Mouse (Mus musculus) lung, embryonic 14.5 days (tissue): ENCODE data around the gene AI467606. TPM values are rescaled to one million over a fixed set of nuclear protein-coding genes. Genes with fewer than 3 reads are reported as not detected.

ENCODE experiments used
- ATAC-seq: fragments of 200-750 bp; cut with Nextera tagmentation; 2 replicates; pipeline ENCODE4 v1.8.0; 2017; ENCODE audit warnings: mild to moderate bottlenecking, moderate TSS enrichment, moderate library complexity; ENCODE audit not compliant: insufficient read depth
- DNase-seq: peaks from one replicate; pipeline ENCODE4 v3.0.0-alpha.2; 2015
- H3K27ac ChIP-seq: fragments of 300-500 bp; sonication (generic); 2 replicates; pipeline ENCODE4 v1.5.1; 2014; ENCODE audit warnings: low read depth, mild to moderate bottlenecking, moderate library complexity
- H3K27me3 ChIP-seq: fragments of 300-500 bp; sonication (generic); 2 replicates; pipeline ENCODE4 v1.6.1; 2014; ENCODE audit warnings: low read length, control low read depth; ENCODE audit not compliant: insufficient read depth
- H3K36me3 ChIP-seq: fragments of 300-500 bp; sonication (generic); 2 replicates; pipeline ENCODE4 v1.6.1; 2014; ENCODE audit warnings: control low read depth; ENCODE audit not compliant: insufficient read depth
- H3K4me1 ChIP-seq: fragments of 300-500 bp; sonication (generic); 2 replicates; pipeline ENCODE4 v1.6.1; 2014; ENCODE audit warnings: antibody characterized with exemption, control low read depth; ENCODE audit not compliant: insufficient read depth
- H3K4me2 ChIP-seq: fragments of 300-500 bp; sonication (generic); 2 replicates; pipeline ENCODE4 v1.6.1; 2014; ENCODE audit warnings: mild to moderate bottlenecking
- H3K4me3 ChIP-seq: fragments of 300-500 bp; sonication (generic); 2 replicates; pipeline ENCODE4 v1.5.1; 2014; ENCODE audit warnings: low read depth, low read length
- H3K9ac ChIP-seq: fragments of 300-500 bp; sonication (generic); 2 replicates; pipeline ENCODE4 v1.6.1; 2014
- H3K9me3 ChIP-seq: fragments of 300-500 bp; sonication (generic); 2 replicates; pipeline ENCODE4 v1.6.1; 2016; ENCODE audit warnings: low read depth, low read length, control low read depth
- CTCF ChIP-seq: IDR thresholded peaks from 2 replicates; pipeline ENCODE4 v1.5.1; 2016; ENCODE audit warnings: antibody characterized with exemption, low read depth
- WGBS: fragments of 180-500 bp; shearing (Covaris S2); extraction: QIAGEN DNeasy Blood & Tissue Kit; methylation state at CpG from one replicate; pipeline ENCODE4 v1.1.7; 2014; 5-methylcytosine and 5-hydroxymethylcytosine counted together
- polyA plus RNA-seq: library from polyadenylated mRNA; unstranded; fragments of >200 nt; fragmentation: Nextera tagmentation; extraction: Ambion mirVana; gene quantifications from 2 replicates; pipeline ENCODE4 v1.2.1, GENCODE M21; 2014

Gene AI467606
- polyA plus RNA-seq, 1 experiment from 2014 or later: 6.5 TPM

DNA sequence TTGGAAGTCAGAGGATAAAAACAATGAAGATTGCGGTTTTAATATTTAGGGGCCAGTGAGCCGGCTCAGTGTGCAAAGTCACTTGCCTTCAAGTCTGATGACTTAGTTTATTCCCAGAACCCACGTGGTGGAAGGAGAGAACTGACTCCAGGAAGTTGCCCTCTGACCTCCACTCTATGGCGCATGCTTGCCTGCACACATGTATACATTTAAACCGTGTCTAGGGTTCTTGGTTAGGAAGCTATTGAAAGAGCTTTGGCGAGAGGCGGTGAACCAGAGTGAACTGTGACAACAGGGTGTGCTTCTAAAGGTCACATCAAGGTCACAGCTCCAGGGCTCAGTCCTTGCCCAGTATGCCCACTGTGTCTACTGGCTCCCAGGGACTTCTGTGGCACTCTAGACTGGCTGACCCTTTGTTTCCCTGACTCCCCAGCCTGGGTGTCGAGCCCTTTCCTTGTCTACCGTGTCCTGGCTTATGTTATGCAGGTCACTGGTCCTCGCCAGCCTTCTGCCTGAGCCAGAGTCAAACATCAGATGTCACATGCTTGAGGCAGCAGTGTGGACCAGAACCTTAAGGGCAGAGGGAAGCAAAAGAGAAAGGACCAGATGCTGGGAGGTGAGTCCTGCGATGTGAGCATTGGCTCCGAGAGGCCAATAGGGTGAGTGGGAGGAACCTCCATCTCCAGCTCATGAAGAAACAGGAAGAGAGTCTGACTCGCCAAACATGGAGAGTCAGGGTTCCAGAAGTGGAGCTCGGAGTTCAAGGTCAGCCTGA lies 27.7 kb downstream of the AI467606 start:
- H3K4me2 ChIP-seq: no peak overlapping the region
- ATAC-seq (no peak), DNase-seq (no peak)
- no peaks in the 10 kb centered on the region for H3K4me1 ChIP-seq
- H3K36me3 ChIP-seq: no peaks in the 10 kb centered on the region
- TF ChIP-seq CTCF: no peak
- H3K4me3 ChIP-seq: no peak overlapping the region
- no peak overlapping the region for H3K9ac ChIP-seq
- no peaks in the 10 kb centered on the region for H3K9me3 ChIP-seq
- 55% methylated on average over 14 of the region's 14 CpGs for WGBS
- peaks cover 19% of the 10 kb centered on the region; the same call in 1 of the 2 replicates for H3K27me3 ChIP-seq
- H3K27ac ChIP-seq: no peak overlapping the region

- WGBS: 17% methylated on average over 21 of the region's 21 CpGs
- Histone ChIP-seq H3K9me3 (peaks cover 3% of the 10 kb centered on the region; the same call in 1 of the 2 replicates), H3K4me1 (no peaks in the 10 kb centered on the region), H3K4me3 (no peak overlapping the region), H3K9ac (no peak overlapping the region), H3K4me2 (peak overlapping the region; percentile 15; the same call in 1 of the 2 replicates), H3K27ac (no peak overlapping the region), H3K36me3 (no peaks in the 10 kb centered on the region), H3K27me3 (peaks cover 19% of the 10 kb centered on the region; the same call in 1 of the 2 replicates)
- ATAC-seq (no peak), DNase-seq (no peak)
- TF ChIP-seq CTCF: no peak
Observed at GRCm38 (mm10) chr7:127121061-127121910, 30.1 kb downstream of the AI467606 start.

DNA sequence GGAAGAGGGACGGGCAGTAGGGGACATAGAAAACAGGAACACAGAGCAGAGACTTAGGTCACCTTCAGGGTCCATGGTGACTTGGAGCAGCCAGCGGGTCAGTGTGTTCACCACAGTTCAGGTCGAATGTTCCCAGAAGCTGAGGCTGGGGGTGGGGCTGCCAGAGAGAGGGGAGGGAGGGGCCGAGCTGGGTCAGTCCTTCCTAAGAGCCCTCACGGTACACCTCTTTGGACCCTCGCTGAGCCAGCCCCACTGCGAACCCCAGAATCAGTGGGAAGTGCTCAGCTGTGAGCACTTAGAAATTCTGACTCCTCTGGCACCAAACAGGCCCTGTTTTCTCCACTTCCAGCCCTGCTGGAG lies 30.7 kb downstream of the AI467606 start, which contains the start of gene Qprt:
Gene Qprt (minus strand): TSS at position 316 of the 360 bp plus-strand sequence.
- H3K36me3 ChIP-seq: no peaks in the 10 kb centered on the region
- H3K27ac ChIP-seq: no peak within 1 kb of the TSS
- no peaks in the 10 kb centered on the region for H3K4me1 ChIP-seq
- 7% methylated on average over 6 of the region's 7 CpGs for WGBS
- peak within 1 kb of the TSS; percentile 15; the same call in 1 of the 2 replicates for H3K4me2 ChIP-seq
- DNase-seq: no peak
- ATAC-seq: no peak
- peaks cover 19% of the 10 kb centered on the region; the same call in 1 of the 2 replicates for H3K27me3 ChIP-seq
- no peak within 1 kb of the TSS for H3K4me3 ChIP-seq
- TF ChIP-seq CTCF: no peak
- peaks cover 3% of the 10 kb centered on the region; the same call in 1 of the 2 replicates for H3K9me3 ChIP-seq
- H3K9ac ChIP-seq: no peak within 1 kb of the TSS

DNA sequence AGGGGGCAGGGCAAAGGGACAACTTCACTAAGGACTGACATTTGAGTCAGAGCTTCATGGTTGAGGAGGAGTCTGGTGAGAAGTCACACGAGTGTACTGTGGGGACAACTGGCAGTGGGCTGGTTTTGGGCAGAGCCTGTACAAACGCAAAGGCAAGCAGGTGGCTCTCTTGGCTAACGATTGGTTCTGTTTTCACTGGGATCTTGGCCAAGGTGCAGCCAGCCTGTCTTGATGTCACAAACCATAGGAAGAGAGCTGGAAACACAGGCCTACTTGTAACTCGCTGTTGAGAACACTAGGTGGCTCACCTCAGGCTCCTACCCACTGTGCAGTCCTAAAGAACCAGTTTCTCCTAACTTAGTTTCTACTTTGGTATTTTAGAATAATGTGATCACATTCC lies 38.5 kb downstream of the AI467606 start:
- H3K27me3 ChIP-seq: no peaks in the 10 kb centered on the region
- H3K4me1 ChIP-seq: no peaks in the 10 kb centered on the region
- H3K36me3 ChIP-seq: no peaks in the 10 kb centered on the region
- peak; percentile 54 for ATAC-seq
- DNase-seq: peak; percentile 73
- TF ChIP-seq CTCF: peak; percentile 72
- no peak overlapping the region for H3K27ac ChIP-seq
- H3K4me2 ChIP-seq: no peak overlapping the region
- no peak overlapping the region for H3K9ac ChIP-seq
- no peaks in the 10 kb centered on the region for H3K9me3 ChIP-seq
- 9% methylated on average over 4 of the region's 4 CpGs for WGBS
- no peak overlapping the region for H3K4me3 ChIP-seq

GRCm38 (mm10) chr7:127133125-127133524 lies 42.0 kb downstream of the AI467606 start:
- Histone ChIP-seq H3K36me3 (no peaks in the 10 kb centered on the region), H3K9me3 (no peaks in the 10 kb centered on the region), H3K4me1 (no peaks in the 10 kb centered on the region), H3K4me3 (no peak overlapping the region), H3K9ac (no peak overlapping the region), H3K27ac (no peak overlapping the region), H3K27me3 (no peaks in the 10 kb centered on the region), H3K4me2 (no peak overlapping the region)
- ATAC-seq (no peak), DNase-seq (no peak)
- WGBS: 65% methylated on average over 5 of the region's 5 CpGs
- no peak for TF ChIP-seq CTCF

GRCm38 (mm10) chr7:127134821-127135447 lies 43.8 kb downstream of the AI467606 start:
- Histone ChIP-seq H3K27me3 (no peaks in the 10 kb centered on the region), H3K36me3 (no peaks in the 10 kb centered on the region), H3K27ac (no peak overlapping the region), H3K4me1 (no peaks in the 10 kb centered on the region), H3K4me3 (no peak overlapping the region), H3K9ac (no peak overlapping the region), H3K9me3 (no peaks in the 10 kb centered on the region), H3K4me2 (no peak overlapping the region)
- DNase-seq (no peak), ATAC-seq (no peak)
- TF ChIP-seq CTCF: no peak
- 71% methylated on average over 11 of the region's 11 CpGs for whole genome bisulfite sequencing
